Mouse (Mus musculus) neural tube, embryonic 12.5 days (tissue): ENCODE data around the gene Usp15. TPM values are rescaled to one million over a fixed set of nuclear protein-coding genes. Genes with fewer than 3 reads are reported as not detected.

Experiments used
- ATAC-seq: fragments of 200-750 bp; cut with Nextera tagmentation; 2 replicates; pipeline ENCODE4 v1.8.0; 2017; ENCODE audit warnings: low read depth, mild to moderate bottlenecking, moderate TSS enrichment, moderate library complexity; ENCODE audit not compliant: low FRiP score
- H3K27ac ChIP-seq: fragments of 300-500 bp; sonication (generic); 2 replicates; pipeline ENCODE4 v1.5.1; 2016
- H3K27me3 ChIP-seq: fragments of 300-500 bp; sonication (generic); replicated peaks from 2 replicates; pipeline ENCODE4 v1.6.1; 2016; ENCODE audit warnings: mild to moderate bottlenecking
- H3K36me3 ChIP-seq: fragments of 300-500 bp; sonication (generic); 2 replicates; pipeline ENCODE4 v1.6.1; 2016; ENCODE audit warnings: mild to moderate bottlenecking
- H3K4me1 ChIP-seq: fragments of 300-500 bp; sonication (generic); 2 replicates; pipeline ENCODE4 v1.6.1; 2016
- H3K4me2 ChIP-seq: fragments of 300-500 bp; sonication (generic); replicated peaks from 2 replicates; pipeline ENCODE4 v1.6.1; 2016; ENCODE audit warnings: mild to moderate bottlenecking
- H3K4me3 ChIP-seq: fragments of 300-500 bp; sonication (generic); 2 replicates; pipeline ENCODE4 v1.5.1; 2016
- H3K9ac ChIP-seq: fragments of 300-500 bp; sonication (generic); 2 replicates; pipeline ENCODE4 v1.6.1; 2016; ENCODE audit warnings: mild to moderate bottlenecking
- H3K9me3 ChIP-seq: fragments of 300-500 bp; sonication (generic); 2 replicates; pipeline ENCODE4 v1.6.1; 2016; ENCODE audit warnings: mild to moderate bottlenecking
- WGBS: fragments of 180-500 bp; shearing (Covaris S2); methylation state at CpG from one replicate; pipeline ENCODE4 v1.1.7; 2016; 5-methylcytosine and 5-hydroxymethylcytosine counted together
- microRNA-seq: library from miRNA; unstranded; fragments of <30 nt; microRNA quantifications from one replicate; pipeline ENCODE4, GENCODE M21; 2017
- polyA plus RNA-seq: library from polyadenylated mRNA; unstranded; fragments of >200 nt; fragmentation: Nextera tagmentation; extraction: Ambion mirVana; gene quantifications from 2 replicates; pipeline ENCODE4 v1.2.1, GENCODE M21; 2016

Usp15 gene
- polyA plus RNA-seq, 1 experiment from 2014 or later, result 79.9 TPM

- Histone ChIP-seq H3K4me3 (no peak overlapping the region), H3K9ac (no peak overlapping the region), H3K36me3 (peaks cover 9% of the 10 kb centered on the region), H3K4me2 (no peak overlapping the region), H3K9me3 (no peaks in the 10 kb centered on the region), H3K27me3 (no peaks in the 10 kb centered on the region), H3K27ac (no peak overlapping the region), H3K4me1 (no peaks in the 10 kb centered on the region)
- WGBS, result 91% methylated on average over 9 of the region's 9 CpGs
- ATAC-seq, result no peak
These were observed 141.4 kb downstream of the Usp15 start for GRCm38 (mm10) chr10:123055205-123056000.

Small RNA genes lying within 50 kb of the gene (microRNA-seq; reads per million reads assigned to microRNA genes)
- not detected for gene Gm27920

Other genes starting within 250 kb of the Usp15 start
- gene Mon2, start 120.5 kb downstream of the Usp15 start, polyA plus RNA-seq, result 38.9 and 40.4 TPM in 2 replicates
- 24.4 and 27.2 TPM in 2 replicates for gene Fam19a2, start 67.0 kb upstream of the Usp15 start, polyA plus RNA-seq